ENCODE assay signal across 28 mouse cellular contexts in genomic region chr19:45511406-45511805, GRCm38 (mm10). TPM values are rescaled to one million over a fixed set of nuclear protein-coding genes. Genes with fewer than 3 reads are reported as not detected.
DNase-seq lines count a peak whose midpoint lies in the region; ATAC-seq and TF ChIP-seq lines count a peak whose summit lies in the region.
"Had no signal": no experiment of that assay in that cellular context is flagged by ENCODE, and none has a peak within 500 bp of the region (broad histone marks: within the 10 kb centered on the region; RNA-seq: fewer than 3 reads in every experiment).

No protein-coding gene starts in this region.

- 42% methylated on average over 4 of the region's 4 CpGs for WGBS in forebrain, postnatal 0 days
- WGBS in forebrain, embryonic 13.5 days: 59% methylated on average over 4 of the region's 4 CpGs

- no peak overlapping the region for H3K9ac ChIP-seq in forebrain, postnatal 0 days
- H3K9ac ChIP-seq in forebrain, embryonic 13.5 days: no peak overlapping the region
- H3K9ac ChIP-seq: limb, embryonic 12.5 days; liver, embryonic 15.5 days; lung, embryonic 14.5 days had no signal

- H3K27ac ChIP-seq in forebrain, postnatal 0 days (ENCODE audit: low read depth, low read length): no peak overlapping the region
- no peak overlapping the region for H3K27ac ChIP-seq in forebrain, embryonic 13.5 days
- H3K27ac ChIP-seq in layer of hippocampus, adult 2 months: peak overlapping the region; percentile 29; the same call in 1 of the 2 replicates
- H3K27ac ChIP-seq: kidney, postnatal 0 days; limb, embryonic 12.5 days; liver, embryonic 15.5 days; midbrain, embryonic 10.5 days had no signal

- no peak for ATAC-seq in cerebellum, adult (ENCODE audit: insufficient number of reproducible peaks, low FRiP score, low TSS enrichment)
- no peak for ATAC-seq in forebrain, postnatal 0 days
- no peak for ATAC-seq in forebrain, embryonic 13.5 days
- ATAC-seq: activated CD4-positive, CD25-positive, alpha-beta regulatory T cell, adult 4 months; intestine, embryonic 16.5 days had no signal

- H3K4me2 ChIP-seq in forebrain, postnatal 0 days (ENCODE audit: low read depth): no peak overlapping the region
- no peak overlapping the region for H3K4me2 ChIP-seq in forebrain, embryonic 13.5 days
- H3K4me2 ChIP-seq: heart, embryonic 11.5 days; limb, embryonic 12.5 days; liver, embryonic 15.5 days; lung, embryonic 14.5 days had no signal

- H3K36me3 ChIP-seq in forebrain, postnatal 0 days (ENCODE audit: insufficient read depth): peaks cover 31% of the 10 kb centered on the region
- peaks cover 30% of the 10 kb centered on the region for H3K36me3 ChIP-seq in forebrain, embryonic 13.5 days (ENCODE audit: poor library complexity, severe bottlenecking)

- no peak overlapping the region for H3K4me3 ChIP-seq in forebrain, postnatal 0 days (ENCODE audit: low read depth, low read length)
- H3K4me3 ChIP-seq in forebrain, embryonic 13.5 days: no peak overlapping the region
- no peak overlapping the region for H3K4me3 ChIP-seq in layer of hippocampus, adult 2 months
- H3K4me3 ChIP-seq: erythroblast, embryonic 14.5 days; limb, embryonic 12.5 days; liver, embryonic 15.5 days; midbrain, embryonic 10.5 days had no signal

- no peak for TF ChIP-seq CTCF in forebrain, postnatal 0 days (IDR thresholded peaks at IDR 0.05; ENCODE audit: low read depth)
- no peak for TF ChIP-seq CTCF in layer of hippocampus, adult 2 months (conservative IDR thresholded peaks at IDR 0.05)

- no peaks in the 10 kb centered on the region for H3K27me3 ChIP-seq in forebrain, postnatal 0 days (ENCODE audit: insufficient read depth, low read length)
- no peaks in the 10 kb centered on the region for H3K27me3 ChIP-seq in forebrain, embryonic 13.5 days
- H3K27me3 ChIP-seq: CH12.LX; limb, embryonic 12.5 days; liver, embryonic 15.5 days had no signal

- no peaks in the 10 kb centered on the region for H3K9me3 ChIP-seq in forebrain, postnatal 0 days (ENCODE audit: low read length)
- no peaks in the 10 kb centered on the region for H3K9me3 ChIP-seq in forebrain, embryonic 13.5 days (replicated peaks)
- H3K9me3 ChIP-seq: limb, embryonic 12.5 days; liver, embryonic 15.5 days; midbrain, embryonic 10.5 days had no signal

- DNase-seq in cerebellum, postnatal 10 days: peak; percentile 66 to 77
- DNase-seq in forebrain, postnatal 0 days: peak; percentile 45
- peak in 1 of 2 experiments; percentile 30 for DNase-seq in layer of hippocampus, adult 2 months (ENCODE audit: low spot score in 2 of 2)
- no peak for DNase-seq in layer of hippocampus, adult 9-10 months (ENCODE audit: low spot score)
- peak; percentile 52 for DNase-seq in right cerebral cortex, postnatal 14 days
- no peak for DNase-seq in right cerebral cortex, postnatal 25 days
- DNase-seq: adrenal gland, adult 2 months; cerebellum, adult 11-12 months; cerebellum, adult 9-11 months; gastrocnemius, postnatal 14 days; heart, postnatal 36 days; kidney, adult 8-10 months; kidney, postnatal 4 days; layer of hippocampus, adult 9-11 months; lung, embryonic 14.5 days; spleen, adult 18-20 months; thymus, postnatal 14 days had no signal

- no peaks in the 10 kb centered on the region for H3K4me1 ChIP-seq in forebrain, postnatal 0 days (ENCODE audit: insufficient read depth)
- peaks cover 12% of the 10 kb centered on the region for H3K4me1 ChIP-seq in forebrain, embryonic 13.5 days
- H3K4me1 ChIP-seq: limb, embryonic 12.5 days; midbrain, embryonic 10.5 days had no signal

RNA-seq across cellular contexts. Expression of gene Poll, which starts 48.9 kb away (rescaled TPM):
- 10.9 and 11.8 TPM in 2 replicates for total RNA-seq in forebrain, postnatal 0 days (2014; rRNA removed)
- polyA plus RNA-seq in forebrain, postnatal 0 days (2015; fragmentation: Nextera tagmentation; extraction: Ambion mirVana): 9.1 and 10.8 TPM in 2 replicates
- polyA plus RNA-seq in forebrain, embryonic 13.5 days (2015; fragmentation: Nextera tagmentation; extraction: Ambion mirVana): 16.2 and 16.7 TPM in 2 replicates
- total RNA-seq in layer of hippocampus, adult 2 months (2021): 1 to 10 TPM; 9.9 TPM

RNA-seq across cellular contexts. Expression of gene Gm17018, which starts 49.0 kb away (rescaled TPM):
- 20.7 and 26.4 TPM in 2 replicates for total RNA-seq in forebrain, postnatal 0 days (2014; rRNA removed)
- 61.4 and 69.6 TPM in 2 replicates for polyA plus RNA-seq in forebrain, postnatal 0 days (2015; fragmentation: Nextera tagmentation; extraction: Ambion mirVana)
- 44.0 and 48.1 TPM in 2 replicates for polyA plus RNA-seq in forebrain, embryonic 13.5 days (2015; fragmentation: Nextera tagmentation; extraction: Ambion mirVana)
- total RNA-seq in layer of hippocampus, adult 2 months (2021): 10 to 100 TPM; 55.4 to 65.4 TPM

Comparison
In these comparisons a context has a peak if more than half of its experiments do, and no peak if none do; other contexts are left out.
1. DNase-seq: peak in cerebellum, postnatal 10 days (2 of 2), forebrain, postnatal 0 days (single experiment) and right cerebral cortex, postnatal 14 days (single experiment); none in layer of hippocampus, adult 9-10 months (single experiment) and right cerebral cortex, postnatal 25 days (single experiment).